Mouse (Mus musculus): ENCODE measurements around the gene AL607142.1.
A peak's percentile ranks its signal among the peaks of the same experiment; 100 is the strongest.

The AL607142.1 gene

DNA sequence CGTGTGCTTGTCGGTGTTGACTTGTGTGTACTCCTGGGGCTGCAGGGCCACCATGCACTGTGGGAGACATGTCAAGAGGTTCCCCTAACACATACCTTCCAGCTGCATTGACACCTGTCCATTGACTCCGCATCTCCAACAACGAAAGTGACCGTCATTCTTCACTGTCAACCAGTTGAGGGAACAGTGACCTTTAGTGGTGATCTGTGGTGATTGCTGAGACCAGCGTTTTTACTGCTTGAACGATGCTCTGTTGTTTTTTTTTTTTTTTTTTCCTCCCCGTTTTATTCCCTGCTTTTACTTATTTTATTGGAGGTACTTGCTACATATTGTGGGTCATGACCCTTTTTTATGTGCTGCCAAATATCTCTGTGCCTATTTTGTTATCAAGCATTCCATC, 7.3 kb upstream of the AL607142.1 start:
- no peak for DNase-seq (ENCODE audit: low spot score)

- DNase-seq (ENCODE audit: low spot score) = no peak
Measured at GRCm38 (mm10) chr4:120058157-120058556, 6.6 kb upstream of the AL607142.1 start.

GRCm38 (mm10) chr4:120058794-120059193, 6.0 kb upstream of the AL607142.1 start:
- no peak for DNase-seq (ENCODE audit: low spot score)

DNA sequence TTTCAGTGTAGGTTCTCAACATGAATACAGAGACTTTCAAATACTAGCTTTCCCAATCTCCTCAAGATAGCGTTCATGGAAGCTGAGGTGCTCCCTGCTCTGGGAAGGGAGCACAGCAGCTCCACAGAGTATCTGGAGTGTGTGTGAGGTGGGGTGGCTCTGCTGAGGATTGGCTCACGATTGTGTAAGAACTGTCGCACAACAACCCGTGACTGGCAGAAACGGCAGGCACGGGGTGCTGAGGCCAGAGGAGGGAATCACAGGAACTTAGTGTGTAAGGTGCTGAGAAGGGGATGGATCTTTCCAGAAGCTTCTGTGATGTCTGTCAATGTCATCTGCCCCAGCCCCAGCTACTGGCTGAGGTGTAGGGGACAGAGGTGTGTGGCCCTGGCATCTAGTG, 3.1 kb upstream of the AL607142.1 start:
- no peak for DNase-seq (ENCODE audit: low spot score)

DNA sequence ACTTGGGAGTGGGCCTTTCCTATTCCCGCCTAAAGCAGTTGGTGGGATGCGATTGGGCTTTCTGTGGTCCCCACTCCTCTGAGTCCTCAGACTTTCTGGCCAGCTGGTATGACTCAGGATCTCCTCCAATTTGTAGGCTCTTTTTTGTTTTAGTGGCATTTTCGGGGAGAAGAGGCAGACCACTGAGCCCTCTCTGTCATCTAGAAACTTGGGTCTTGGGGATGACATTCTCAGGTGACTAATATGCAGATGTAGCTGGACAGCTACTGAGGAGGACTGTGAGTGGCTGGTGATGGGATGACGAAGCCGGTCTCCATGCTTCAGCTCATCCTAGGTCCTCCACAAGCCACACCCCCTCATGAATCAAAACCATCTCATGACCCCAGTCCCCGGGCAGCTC, 2.6 kb upstream of the AL607142.1 start:
- no peak for DNase-seq (ENCODE audit: low spot score)

DNA sequence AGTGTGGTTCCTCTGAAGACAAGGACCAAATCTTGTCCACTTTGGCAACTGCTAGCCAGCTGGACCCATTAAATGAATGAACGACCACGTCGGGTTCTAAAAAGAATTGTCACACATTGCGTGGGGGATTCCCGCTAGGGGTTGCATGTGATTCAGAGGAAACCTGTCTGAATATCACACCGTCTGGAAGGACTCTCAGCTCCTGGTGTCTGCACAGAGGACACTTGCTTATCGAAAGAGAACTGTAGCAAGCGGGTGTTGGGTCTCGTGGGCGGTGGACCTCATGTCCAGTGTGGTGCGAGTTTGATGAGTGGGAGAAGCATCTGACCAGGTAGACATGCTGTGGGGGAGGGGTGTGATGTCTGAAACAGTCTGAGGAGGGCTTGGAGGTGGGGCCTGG, 2.0 kb upstream of the AL607142.1 start:
- no peak for DNase-seq (ENCODE audit: low spot score)

DNA sequence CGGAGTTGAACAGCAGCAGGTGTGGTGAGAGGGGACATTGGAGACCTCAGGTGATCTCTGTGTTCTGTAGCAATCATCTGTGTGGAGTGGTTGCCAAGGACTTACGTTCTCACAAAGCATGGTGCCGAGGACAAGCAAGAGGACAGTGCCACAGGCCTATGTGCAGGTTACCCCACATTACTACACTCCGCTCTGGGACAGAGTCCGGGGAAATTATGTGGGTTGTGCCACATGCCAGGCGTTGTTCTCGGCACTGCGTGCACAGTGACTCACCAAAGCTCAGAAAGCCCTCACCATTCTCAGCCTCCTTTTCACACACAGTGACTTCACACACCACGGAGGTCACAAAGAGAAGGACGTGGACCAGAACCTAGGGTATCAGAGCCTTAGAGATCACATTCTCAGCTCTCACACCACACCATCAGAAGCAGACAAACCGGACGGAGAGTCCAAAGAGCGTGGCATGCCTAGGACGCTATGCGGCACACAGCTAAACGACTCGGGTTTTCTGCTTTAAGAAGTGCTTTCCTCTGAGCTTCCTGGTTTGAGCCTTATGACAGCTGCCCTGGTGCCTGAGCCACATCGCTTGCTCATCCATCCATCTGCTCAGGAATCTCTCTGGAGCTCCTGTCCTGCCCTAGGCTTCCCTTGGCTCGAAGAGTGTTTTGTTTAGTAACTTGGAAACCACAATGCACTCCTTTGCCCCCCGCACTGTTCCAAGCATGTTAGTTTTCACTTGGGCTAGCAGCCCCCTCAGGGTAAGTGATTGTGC, 1.3 kb upstream of the AL607142.1 start:
- no peak for DNase-seq (ENCODE audit: low spot score)

GRCm38 (mm10) chr4:120066841-120067591, 2.2 kb downstream of the AL607142.1 start:
- no peak for DNase-seq (ENCODE audit: low spot score)

DNA sequence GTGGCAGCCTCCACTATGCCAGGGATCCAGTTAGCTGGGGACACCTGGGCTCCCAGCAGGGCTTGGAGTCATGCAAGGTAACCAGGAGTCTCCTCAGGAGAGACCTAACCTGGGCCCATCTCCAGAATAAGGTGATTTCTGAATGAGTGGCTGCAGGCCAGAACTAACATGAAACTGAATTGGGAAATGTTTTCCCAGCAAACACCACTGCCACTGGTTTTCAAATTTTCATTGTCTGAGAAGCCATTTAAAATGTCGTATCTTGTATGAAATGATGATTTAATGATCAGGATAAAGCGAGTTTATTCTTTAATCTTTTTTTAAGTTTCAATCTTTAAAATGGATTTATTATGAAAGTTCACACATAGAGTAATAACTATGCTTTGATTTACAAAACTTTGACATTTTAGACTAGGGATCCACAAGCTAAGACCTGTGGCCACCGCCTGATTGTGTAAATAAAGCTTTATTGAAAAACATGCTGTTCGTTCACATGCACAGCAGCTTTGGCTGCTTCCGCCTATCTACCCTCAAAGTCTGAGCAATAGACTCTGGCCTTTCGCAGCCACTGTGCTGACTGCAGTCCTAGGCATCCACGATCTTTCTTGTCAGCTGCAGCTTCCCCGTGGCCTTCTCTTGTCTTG, 2.9 kb downstream of the AL607142.1 start:
- no peak for DNase-seq (ENCODE audit: low spot score)

DNA sequence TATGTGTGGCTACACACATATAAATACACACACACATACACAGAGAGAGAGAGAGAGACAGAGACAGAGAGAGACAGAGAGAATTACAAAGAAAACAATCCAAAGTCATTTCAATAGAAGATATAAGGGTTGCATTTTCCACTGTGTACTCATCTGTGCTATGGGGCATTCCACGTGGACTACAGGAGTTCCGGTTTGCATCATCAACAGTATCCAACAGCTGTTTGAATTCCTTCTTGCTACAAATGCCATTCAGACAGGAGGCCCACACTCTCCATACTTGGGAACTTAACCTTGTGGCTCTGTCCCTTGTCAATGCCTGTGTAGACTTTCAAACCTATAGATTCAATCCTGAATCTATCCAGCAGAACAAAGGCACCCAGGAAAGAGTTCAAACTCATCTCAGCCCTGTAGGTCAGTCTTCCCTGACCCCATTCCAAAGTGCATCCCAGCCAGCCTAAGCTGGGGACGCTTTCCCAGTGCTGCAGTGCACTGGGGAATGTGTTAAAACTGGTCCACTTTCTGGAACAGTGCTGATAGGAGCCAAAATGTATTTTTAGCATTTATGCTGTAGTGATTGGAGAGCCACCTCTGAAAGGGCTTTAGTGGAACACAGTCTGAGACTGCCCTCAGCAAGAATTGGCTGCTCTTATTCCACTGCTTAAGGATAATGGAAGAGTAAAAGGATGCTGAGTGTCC, 4.2 kb downstream of the AL607142.1 start:
- no peak for DNase-seq (ENCODE audit: low spot score)

- no peak for DNase-seq (ENCODE audit: low spot score)
Measured at GRCm38 (mm10) chr4:120069582-120069980, 4.8 kb downstream of the AL607142.1 start.

DNA sequence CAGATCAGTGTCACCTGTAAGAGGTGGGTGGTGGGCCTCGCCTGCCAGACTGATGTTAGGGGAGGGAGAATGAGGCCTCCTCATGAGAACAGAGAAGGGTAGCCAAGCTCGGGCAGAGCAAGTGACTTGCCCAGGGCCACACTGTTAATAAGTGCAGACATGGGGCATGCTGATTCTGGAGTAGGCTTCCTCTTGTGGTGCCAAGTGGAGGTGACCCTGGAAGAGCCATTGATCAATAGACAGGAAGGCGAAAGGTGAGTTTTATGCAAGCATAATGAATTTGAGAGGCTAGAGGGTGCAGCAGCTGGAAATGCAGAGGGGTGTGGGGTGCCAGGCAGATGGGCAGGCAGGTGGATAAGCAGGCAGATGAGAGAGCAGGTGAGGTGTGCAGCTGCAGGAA, 6.6 kb downstream of the AL607142.1 start:
- no peak for DNase-seq (ENCODE audit: low spot score)

- DNase-seq (ENCODE audit: low spot score) = peak; percentile 31
Measured at GRCm38 (mm10) chr4:120071842-120072507, 7.2 kb downstream of the AL607142.1 start.

GRCm38 (mm10) chr4:120074061-120074460, 9.3 kb downstream of the AL607142.1 start:
- no peak for DNase-seq (ENCODE audit: low spot score)

GRCm38 (mm10) chr4:120077322-120077721, 12.5 kb downstream of the AL607142.1 start:
- no peak for DNase-seq (ENCODE audit: low spot score)

- no peak for DNase-seq (ENCODE audit: low spot score)
Measured at GRCm38 (mm10) chr4:120082527-120082926, 17.7 kb downstream of the AL607142.1 start.

GRCm38 (mm10) chr4:120083700-120084099, 18.9 kb downstream of the AL607142.1 start:
- peak; percentile 32 for DNase-seq (ENCODE audit: low spot score)

DNA sequence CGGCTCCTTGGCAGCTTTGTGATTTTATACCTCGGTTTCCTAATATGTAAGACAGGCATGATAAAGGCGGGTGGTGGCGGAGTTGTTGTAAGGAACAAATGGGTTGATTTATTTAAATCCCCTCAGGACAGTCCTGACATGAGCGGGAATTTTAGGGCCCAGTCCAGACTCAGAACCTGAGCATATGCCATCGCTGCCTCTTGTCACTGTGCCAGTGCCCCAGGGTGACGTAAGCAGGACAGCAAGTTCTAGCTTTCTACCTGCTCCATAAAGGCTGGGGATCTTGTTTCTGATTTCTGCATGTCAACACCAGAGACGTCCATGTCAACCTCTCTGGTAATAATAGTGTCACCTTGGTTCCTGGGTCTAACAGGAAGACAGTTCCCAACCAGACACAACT, 24.7 kb downstream of the AL607142.1 start:
- no peak for DNase-seq (ENCODE audit: low spot score)

- peak; percentile 42 for DNase-seq (ENCODE audit: low spot score)
Measured at GRCm38 (mm10) chr4:120091997-120092783, 27.4 kb downstream of the AL607142.1 start.

DNA sequence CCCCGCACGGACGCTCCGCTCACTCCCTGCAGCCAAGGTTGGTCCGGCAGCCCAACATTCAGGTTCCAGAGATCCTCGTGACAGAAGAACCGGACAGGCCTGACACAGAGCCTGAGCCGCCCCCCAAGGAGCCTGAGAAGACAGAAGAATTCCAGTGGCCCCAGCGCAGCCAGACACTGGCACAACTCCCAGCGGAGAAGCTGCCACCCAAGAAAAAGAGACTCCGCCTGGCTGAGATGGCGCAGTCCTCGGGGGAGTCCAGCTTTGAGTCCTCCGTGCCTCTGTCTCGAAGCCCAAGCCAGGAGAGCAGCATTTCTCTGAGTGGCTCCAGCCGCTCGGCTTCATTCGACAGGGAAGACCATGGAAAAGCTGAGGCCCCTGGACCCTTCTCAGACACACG, 32.1 kb downstream of the AL607142.1 start:
- DNase-seq (ENCODE audit: low spot score) = no peak

- no peak for DNase-seq (ENCODE audit: low spot score)
Measured at GRCm38 (mm10) chr4:120101186-120101585, 36.4 kb downstream of the AL607142.1 start.
